Mouse (Mus musculus) embryonic stem cell, embryonic (primary cell): ENCODE results near the gene Gm21518.
"Not testable (repeated sequence)": the region's sequence is repeated elsewhere in the genome, so short reads cannot be mapped to it uniquely, and the experiment has no call there.

Experiments
- CTCF ChIA-PET, 4 experiments: fragments of 300-600 bp in 2 of 4; fragments of 350-600 bp in 2 of 4; sonication (Branson Sonifier 250); formaldehyde crosslinking; loops; one replicate each; lab custom pipeline; 2022; ENCODE audit warnings: inconsistent platforms in 2 of 4; lab: Charles Lee
- POLR2A ChIA-PET, 4 experiments: fragments of 300-600 bp in 2 of 4; fragments of 350-600 bp in 2 of 4; sonication (Branson Sonifier 250); formaldehyde crosslinking; loops; one replicate each; lab custom pipeline; 2022; ENCODE audit warnings: antibody characterized with exemption in 4 of 4, inconsistent platforms in 1 of 4; lab: Charles Lee

The Gm21518 gene

GRCm38 (mm10) chrY:62190566-62190965 is at the start of gene Gm21518:
Gene Gm21518, plus strand, starts transcription at chrY:62190866.
- CTCF ChIA-PET, POLR2A ChIA-PET: not testable (repeated sequence)
